Mouse (Mus musculus) forebrain, embryonic 13.5 days (tissue): ENCODE measurements around the gene Whrn. TPM values are rescaled to one million over a fixed set of nuclear protein-coding genes. Genes with fewer than 3 reads are reported as not detected.

Source experiments
- ATAC-seq: fragments of 200-750 bp; cut with Nextera tagmentation; 2 replicates; pipeline ENCODE4 v1.8.0; 2017
- H3K27ac ChIP-seq: fragments of 300-500 bp; sonication (generic); 2 replicates; pipeline ENCODE4 v1.5.1; 2015; ENCODE audit warnings: inconsistent platforms, mild to moderate bottlenecking, moderate library complexity
- H3K27me3 ChIP-seq: fragments of 300-500 bp; sonication (generic); 2 replicates; pipeline ENCODE4 v1.6.1; 2015; ENCODE audit warnings: mild to moderate bottlenecking, inconsistent platforms
- H3K36me3 ChIP-seq: fragments of 300-500 bp; sonication (generic); 2 replicates; pipeline ENCODE4 v1.6.1; 2015; ENCODE audit warnings: mild to moderate bottlenecking, inconsistent platforms; ENCODE audit not compliant: poor library complexity, severe bottlenecking
- H3K4me1 ChIP-seq: fragments of 300-500 bp; sonication (generic); 2 replicates; pipeline ENCODE4 v1.6.1; 2015; ENCODE audit warnings: inconsistent platforms
- H3K4me2 ChIP-seq: fragments of 300-500 bp; sonication (generic); 2 replicates; pipeline ENCODE4 v1.6.1; 2015; ENCODE audit warnings: inconsistent platforms, mild to moderate bottlenecking, moderate library complexity
- H3K4me3 ChIP-seq: fragments of 300-500 bp; sonication (generic); 2 replicates; pipeline ENCODE4 v1.5.1; 2015; ENCODE audit warnings: mild to moderate bottlenecking, inconsistent platforms
- H3K9ac ChIP-seq: fragments of 300-500 bp; sonication (generic); 2 replicates; pipeline ENCODE4 v1.6.1; 2015; ENCODE audit warnings: mild to moderate bottlenecking, inconsistent platforms
- H3K9me3 ChIP-seq: fragments of 300-500 bp; sonication (generic); replicated peaks from 2 replicates; pipeline ENCODE4 v1.6.1; 2016; ENCODE audit warnings: inconsistent platforms
- WGBS: fragments of 180-500 bp; shearing (Covaris S2); methylation state at CpG from one replicate; pipeline ENCODE4 v1.1.7; 2015; 5-methylcytosine and 5-hydroxymethylcytosine counted together
- polyA plus RNA-seq: library from polyadenylated mRNA; unstranded; fragments of >200 nt; fragmentation: Nextera tagmentation; extraction: Ambion mirVana; gene quantifications from 2 replicates; pipeline ENCODE4 v1.2.1, GENCODE M21; 2015

The Whrn gene
- polyA plus RNA-seq, 1 experiment from 2014 or later: 5.5 TPM

DNA sequence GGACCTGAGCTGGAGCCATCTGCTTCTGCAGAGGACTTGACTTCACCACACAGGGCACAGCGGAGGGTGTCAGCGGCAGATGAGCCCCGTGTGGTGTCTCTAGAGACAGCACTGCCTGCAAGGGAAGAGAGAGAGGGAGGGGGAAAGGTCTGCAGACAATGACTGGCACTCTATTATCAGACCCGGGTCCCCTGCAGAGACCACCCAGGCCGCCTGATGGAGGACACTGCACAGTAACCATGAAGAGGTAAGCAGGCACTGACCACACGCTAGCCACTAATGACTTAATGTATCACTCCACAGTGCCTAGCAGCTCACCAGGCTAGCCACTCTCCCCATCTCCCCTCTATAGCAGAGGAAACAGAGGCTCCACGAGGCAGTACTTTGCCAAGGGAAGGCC is 124.9 kb downstream of the Whrn start:
- no peak overlapping the region for H3K4me2 ChIP-seq
- H3K4me3 ChIP-seq: no peak overlapping the region
- no peak overlapping the region; the same call in 1 of the 2 replicates for H3K9ac ChIP-seq
- peaks cover 92% of the 10 kb centered on the region for H3K36me3 ChIP-seq
- no peak for ATAC-seq
- WGBS: 33% methylated on average over 7 of the region's 7 CpGs
- H3K27me3 ChIP-seq: no peaks in the 10 kb centered on the region
- H3K4me1 ChIP-seq: 0 out of 2 replicates have a peak, but pooled peaks cover 7% of the 10 kb centered on the region
- no peak overlapping the region for H3K27ac ChIP-seq
- H3K9me3 ChIP-seq: no peaks in the 10 kb centered on the region

DNA sequence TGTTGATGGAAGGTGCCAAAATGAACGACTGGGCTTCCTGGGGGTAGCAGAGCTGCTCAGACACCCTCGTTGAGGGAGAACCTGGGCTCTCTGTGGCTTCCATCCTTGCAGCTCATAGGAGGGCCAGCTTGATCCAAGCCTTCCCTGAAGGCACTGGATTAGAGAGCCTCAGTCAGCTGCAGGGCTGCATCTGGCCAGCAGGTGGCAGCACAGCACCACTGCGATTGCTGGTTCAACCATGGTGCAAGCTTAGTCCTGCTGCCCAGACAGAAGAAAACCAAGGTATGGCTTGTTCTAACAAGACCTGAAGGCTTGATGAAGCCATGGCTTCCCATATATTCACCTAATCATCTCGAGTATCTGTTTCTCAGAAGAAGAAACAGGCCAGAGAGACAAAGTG is 127.2 kb downstream of the Whrn start:
- H3K4me3 ChIP-seq: no peak overlapping the region
- 15% methylated on average over 4 of the region's 4 CpGs for WGBS
- no peak overlapping the region for H3K9ac ChIP-seq
- H3K27ac ChIP-seq: no peak overlapping the region
- H3K4me1 ChIP-seq: no peaks in the 10 kb centered on the region
- H3K4me2 ChIP-seq: no peak overlapping the region
- no peaks in the 10 kb centered on the region for H3K9me3 ChIP-seq
- peak; percentile 75 for ATAC-seq
- no peaks in the 10 kb centered on the region for H3K27me3 ChIP-seq
- H3K36me3 ChIP-seq: peaks cover 70% of the 10 kb centered on the region

Other genes with a start within 250 kb of the Whrn start
- not detected in 2 replicates for gene Orm1, start 151.4 kb downstream of the Whrn start, polyA plus RNA-seq
- gene Orm3, start 139.8 kb downstream of the Whrn start, polyA plus RNA-seq: not detected in 2 replicates
- not detected in 2 replicates for gene Orm2, start 133.5 kb downstream of the Whrn start, polyA plus RNA-seq
- gene Akna, start 92.6 kb downstream of the Whrn start, polyA plus RNA-seq: 21.7 and 23.1 TPM in 2 replicates
- 444 and 467 TPM in 2 replicates for gene Atp6v1g1, start 48.8 kb upstream of the Whrn start, polyA plus RNA-seq
- 4.4 and 4.7 TPM in 2 replicates for gene Tmem268, start 62.8 kb upstream of the Whrn start, polyA plus RNA-seq
- not detected in 2 replicates for gene Gm11213, start 109.3 kb upstream of the Whrn start, polyA plus RNA-seq
- not detected in 2 replicates for gene Tex48, start 126.4 kb upstream of the Whrn start, polyA plus RNA-seq
- gene Gm11214, start 167.4 kb upstream of the Whrn start, polyA plus RNA-seq: not detected in 2 replicates
- not detected in 2 replicates for gene Tnfsf15, start 249.1 kb upstream of the Whrn start, polyA plus RNA-seq